Mouse (Mus musculus) layer of hippocampus, postnatal 36 days (tissue): ENCODE results near the gene Cyp2j12. TPM values are rescaled to one million over a fixed set of nuclear protein-coding genes. Genes with fewer than 3 reads are reported as not detected.
"Not testable (repeated sequence)": the region's sequence is repeated elsewhere in the genome, so short reads cannot be mapped to it uniquely, and the experiment has no call there.

Source experiments
- DNase-seq, 2 experiments: peaks; one replicate each; pipeline ENCODE4 v3.0.0; 2022
- total RNA-seq, 2 experiments: library from RNA; stranded (reverse); gene quantifications; 2 replicates each; pipeline ENCODE4 v1.2.3; 2021

The Cyp2j12 gene
- 1 to 10 TPM; 3.5 to 3.7 TPM for total RNA-seq

DNA sequence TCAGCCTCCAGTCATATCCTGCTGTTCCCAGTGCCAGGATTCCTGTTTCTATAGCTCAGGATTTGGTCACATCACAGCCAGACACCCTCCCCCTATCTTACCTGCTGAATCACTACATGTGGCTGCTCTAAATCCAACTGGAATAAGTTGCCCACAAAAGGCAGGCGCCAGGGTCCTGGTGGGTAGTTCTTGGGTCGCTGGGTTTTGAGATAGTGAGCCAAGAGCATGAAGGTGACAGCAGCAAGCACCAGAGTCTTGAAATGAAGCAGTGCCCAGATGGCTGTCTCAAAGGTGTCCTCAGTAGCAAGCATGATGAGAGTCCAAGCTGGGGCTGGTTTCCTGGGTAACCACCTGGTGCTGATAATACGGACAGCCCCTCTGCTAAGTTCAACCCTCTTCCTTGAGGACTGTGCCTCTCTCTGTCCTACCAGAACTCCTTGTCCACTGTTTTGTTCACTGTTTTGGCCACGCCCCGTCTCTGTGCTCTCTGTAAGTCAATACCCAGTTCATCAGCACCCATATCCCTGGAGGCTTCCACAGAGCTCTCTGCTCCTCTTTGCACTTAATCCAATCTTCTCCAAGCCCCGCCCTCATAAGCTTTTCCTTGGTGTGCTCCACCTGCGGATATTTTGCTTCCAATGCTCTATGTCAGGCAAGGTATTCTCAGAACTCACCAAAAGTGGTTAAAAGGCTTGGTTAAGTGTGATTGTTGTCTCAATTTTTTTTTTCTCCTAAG is at the start of gene Cyp2j12:
Gene Cyp2j12 (minus strand): TSS at position 421 of the 736 bp plus-strand sequence.
- DNase-seq, result no peak

DNA sequence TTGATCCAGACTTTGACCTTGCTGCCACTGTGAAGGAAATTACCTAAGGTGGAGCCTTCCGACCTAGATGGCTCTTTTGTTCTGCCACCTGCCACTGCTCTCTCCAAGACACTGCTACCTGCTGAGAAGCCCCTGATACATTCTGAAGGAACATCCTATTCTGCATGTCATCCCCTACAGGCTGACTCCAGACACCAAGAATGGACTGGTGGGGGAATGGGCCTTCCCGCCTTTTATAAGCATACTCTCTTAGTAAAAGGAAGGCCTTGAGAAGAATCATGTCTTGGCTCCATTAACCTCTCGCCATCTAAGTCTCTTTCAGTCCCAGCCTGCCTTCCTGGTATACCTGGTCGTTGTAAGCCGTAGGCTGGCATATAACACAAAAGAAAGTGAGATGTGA is 48.4 kb upstream of the Cyp2j12 start:
- not testable (repeated sequence) for DNase-seq

DNA sequence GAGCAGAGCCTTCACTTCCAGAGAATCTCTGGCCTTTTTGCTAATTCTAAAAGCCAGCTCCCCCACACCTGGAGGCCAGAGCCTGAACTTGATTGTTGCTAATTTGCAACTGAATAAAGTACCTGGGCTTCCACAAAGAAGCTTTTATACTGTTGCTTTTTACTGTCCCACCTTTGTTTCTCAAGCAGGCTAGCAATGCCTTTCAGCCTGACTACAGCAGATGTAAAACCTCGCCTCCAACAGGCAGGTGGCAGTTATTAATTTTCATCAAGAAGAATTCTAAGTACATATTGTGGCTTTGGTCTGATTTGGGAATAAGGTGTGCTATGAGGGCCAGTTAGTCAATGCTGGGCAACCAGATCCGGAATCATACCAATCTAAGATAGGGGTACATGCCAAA is 47.7 kb upstream of the Cyp2j12 start:
- not testable (repeated sequence) for DNase-seq

DNA sequence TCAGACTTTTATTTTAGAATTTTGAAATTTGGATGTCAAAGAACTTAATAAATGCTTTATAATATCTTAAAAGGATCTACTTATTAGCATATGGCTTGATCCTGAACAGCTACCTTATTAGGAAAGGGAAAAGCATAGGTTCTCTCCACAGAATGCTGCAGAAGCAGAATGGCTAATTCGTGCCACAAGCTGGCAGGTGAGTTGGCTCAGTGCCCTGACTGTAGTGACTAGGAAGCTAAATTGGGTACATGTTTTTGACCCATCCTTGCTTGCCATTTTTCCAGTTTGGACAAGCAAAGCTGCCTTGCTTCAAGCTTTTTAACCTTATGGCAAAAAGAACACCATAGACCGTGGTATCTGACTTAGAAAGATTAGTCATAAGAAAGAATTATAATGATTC is 47.2 kb upstream of the Cyp2j12 start:
- not testable (repeated sequence) for DNase-seq

DNA sequence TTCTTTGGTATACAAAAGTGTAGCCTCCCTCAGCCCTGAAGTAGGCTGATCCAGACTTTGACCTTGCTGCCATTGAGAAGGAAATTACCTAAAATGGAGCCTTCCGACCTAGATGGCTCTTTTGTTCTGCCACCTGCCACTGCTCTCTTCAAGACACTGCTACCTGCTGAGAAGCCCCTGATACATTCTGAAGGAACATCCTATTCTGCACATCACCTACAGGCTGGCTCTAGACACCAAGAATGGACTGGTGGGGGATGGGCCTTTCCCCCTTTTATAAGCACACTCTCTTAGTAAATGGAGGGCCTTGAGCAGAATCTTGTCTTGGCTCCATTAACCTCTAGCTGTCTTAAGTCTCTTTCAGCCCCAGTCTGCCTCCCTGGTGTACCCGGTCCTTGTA is 43.8 kb upstream of the Cyp2j12 start:
- DNase-seq, result not testable (repeated sequence)

DNA sequence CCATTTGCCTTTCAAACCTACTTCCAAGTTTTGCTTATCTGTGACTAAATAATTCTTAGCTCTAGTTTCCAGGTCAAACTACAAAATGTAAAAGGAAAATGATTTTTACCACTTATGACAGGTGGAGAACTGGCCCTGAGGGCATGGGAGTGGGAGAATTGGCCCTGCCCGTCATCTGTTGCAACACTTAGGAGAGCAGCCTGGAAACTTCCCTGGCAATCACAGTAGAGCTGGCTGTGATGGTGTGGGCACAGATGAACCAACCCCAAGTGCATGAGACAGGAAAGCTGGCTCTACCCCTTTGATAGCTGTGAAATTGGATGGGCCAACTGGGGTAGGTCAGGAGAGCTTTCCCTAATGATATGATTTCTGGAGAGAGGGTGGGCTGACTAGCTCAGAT is 21.9 kb upstream of the Cyp2j12 start:
- DNase-seq, result no peak

DNA sequence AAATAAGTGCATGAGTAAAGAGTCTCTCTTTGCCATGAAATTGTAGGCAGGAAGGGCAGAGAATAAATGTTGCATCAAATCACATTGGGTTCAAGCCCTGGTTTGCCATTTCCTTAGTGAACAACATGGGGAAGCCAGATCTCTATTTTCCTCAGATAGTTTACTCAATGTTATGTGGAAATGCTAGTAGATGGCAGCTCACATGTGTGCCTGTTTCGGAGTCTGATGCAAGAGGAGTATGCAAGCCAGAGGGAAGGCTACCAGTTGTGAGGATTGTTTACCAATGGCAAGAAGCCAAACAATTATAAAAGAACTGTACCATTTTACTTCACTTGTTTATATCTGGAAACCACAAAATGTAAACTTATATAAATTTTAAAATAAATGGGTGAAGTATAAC is 20.6 kb upstream of the Cyp2j12 start:
- no peak for DNase-seq

DNA sequence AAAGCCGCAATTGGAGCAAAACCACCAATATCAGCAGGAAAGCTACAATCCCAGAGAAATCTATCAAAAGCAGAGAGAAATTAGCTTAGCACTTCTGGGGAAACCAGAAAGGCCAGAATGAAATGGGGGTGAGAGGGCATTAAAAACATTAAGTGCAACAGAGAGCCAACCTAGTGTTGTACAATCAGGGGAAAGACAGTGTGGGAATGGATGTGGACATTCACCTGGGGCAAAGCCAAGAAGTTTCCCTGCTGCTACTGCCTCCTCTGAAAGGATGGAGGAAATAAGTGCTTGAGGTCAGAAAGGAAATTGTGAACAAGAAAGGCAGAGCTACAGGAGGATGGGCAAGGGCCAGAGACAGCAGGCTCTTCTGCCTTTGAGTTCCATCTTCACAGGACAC is 1.7 kb downstream of the Cyp2j12 start:
- DNase-seq, result no peak

DNA sequence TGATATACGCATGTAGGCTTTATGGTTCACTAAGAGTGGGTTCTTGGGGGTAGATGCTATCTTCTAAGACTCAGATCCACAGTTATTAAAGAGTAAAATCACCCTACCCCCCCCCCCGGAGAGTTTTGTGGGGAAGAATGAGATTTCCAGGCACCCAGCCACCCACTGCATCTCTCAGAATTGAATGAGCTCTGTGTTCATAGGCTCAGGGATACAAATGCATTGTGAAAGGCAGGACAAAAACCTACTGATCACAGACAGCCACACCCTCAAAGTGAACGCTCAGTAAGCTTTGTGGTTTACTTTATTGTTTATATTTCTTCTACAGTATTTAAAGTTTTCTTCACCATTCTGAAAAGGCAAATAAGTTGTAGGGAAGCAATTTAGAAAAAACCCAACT is 6.7 kb downstream of the Cyp2j12 start:
- DNase-seq, result no peak

DNA sequence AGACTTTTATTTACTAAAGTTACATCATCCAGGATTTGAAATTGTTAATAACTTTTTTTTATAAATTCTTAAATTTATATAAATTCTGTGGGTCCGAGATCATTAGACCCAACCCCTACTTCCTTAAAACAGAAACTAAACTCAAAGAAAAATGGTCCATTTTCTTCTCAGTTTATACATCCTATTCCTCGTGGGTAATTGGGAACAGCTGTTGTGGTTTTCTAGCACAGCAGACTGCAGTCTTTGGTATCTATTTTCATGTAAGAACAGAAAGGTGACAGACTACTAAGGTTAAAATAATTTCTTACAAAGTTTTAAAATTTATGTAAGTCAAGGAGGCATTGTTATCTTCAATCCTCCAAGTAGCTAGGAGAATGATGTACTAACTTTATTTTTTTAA is 44.1 kb downstream of the Cyp2j12 start:
- no peak for DNase-seq

DNA sequence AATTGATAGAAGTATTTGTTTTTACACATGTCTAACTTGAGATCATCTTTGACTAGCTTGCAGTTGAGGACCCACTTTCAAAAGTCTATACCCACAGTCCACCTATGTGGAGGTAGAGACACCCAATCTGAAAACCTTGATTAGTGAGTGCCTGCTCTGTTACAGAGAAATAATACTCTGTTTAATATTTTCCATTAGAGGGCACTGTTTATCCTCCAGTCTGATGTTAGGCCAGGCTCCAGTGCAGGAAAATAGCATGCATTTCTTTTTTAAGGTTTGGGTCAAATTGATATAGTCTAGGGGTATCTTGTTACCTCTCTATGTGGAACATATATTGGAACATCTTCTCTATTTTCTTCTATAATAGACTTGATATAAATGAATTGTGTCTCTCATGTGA is 49.1 kb downstream of the Cyp2j12 start:
- no peak for DNase-seq

DNA sequence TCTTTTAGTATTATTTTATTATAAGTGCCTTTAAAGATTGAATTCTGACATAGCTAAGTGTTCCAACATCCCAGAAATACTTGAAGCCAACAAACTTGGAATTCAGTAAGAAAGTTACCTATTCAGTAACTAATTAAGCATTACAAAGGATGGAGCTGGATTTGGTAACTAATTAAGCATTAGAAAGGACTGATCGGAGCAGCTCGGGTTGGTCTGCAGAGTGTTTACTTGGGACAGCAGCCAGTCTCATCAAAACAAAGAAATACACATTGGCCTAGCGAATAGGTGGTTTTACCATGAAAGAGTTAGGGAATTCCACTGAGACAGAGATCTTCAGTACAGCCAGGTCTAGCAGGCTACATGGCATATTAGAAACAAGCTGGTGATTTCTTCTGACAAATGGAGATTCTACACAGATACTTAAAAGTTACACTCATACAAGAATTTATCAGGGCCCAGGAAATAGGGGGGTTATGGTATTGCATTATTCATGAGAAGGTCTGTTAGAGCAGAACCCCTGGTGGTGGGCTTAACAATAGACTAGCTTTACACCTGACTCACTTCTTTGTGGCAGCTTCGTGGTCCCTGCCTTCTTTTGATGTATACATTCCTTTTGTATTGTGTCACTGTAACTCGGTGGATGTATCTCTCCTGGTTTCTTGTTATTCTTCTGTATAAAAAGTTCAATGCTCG is 51.5 kb downstream of the Cyp2j12 start:
- not testable (repeated sequence) for DNase-seq

DNA sequence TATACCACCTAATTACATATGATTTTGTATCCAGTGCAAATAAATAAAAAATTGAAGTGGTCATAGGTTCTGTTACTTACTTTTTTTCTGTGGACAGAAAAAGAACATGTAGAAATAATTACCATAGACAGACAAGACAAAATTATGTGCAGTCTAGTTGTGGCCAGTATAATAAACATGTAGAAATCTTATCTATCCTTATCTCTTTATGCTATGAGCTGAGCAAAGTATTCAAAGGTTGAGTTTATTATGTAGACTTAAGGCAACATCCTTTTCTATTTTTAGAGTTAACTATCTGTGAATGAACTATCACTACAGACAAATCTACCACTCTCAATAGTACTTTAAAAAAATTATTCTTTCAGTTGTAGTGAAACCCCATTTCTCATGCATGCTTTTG is 62.6 kb downstream of the Cyp2j12 start:
- DNase-seq, result no peak

DNA sequence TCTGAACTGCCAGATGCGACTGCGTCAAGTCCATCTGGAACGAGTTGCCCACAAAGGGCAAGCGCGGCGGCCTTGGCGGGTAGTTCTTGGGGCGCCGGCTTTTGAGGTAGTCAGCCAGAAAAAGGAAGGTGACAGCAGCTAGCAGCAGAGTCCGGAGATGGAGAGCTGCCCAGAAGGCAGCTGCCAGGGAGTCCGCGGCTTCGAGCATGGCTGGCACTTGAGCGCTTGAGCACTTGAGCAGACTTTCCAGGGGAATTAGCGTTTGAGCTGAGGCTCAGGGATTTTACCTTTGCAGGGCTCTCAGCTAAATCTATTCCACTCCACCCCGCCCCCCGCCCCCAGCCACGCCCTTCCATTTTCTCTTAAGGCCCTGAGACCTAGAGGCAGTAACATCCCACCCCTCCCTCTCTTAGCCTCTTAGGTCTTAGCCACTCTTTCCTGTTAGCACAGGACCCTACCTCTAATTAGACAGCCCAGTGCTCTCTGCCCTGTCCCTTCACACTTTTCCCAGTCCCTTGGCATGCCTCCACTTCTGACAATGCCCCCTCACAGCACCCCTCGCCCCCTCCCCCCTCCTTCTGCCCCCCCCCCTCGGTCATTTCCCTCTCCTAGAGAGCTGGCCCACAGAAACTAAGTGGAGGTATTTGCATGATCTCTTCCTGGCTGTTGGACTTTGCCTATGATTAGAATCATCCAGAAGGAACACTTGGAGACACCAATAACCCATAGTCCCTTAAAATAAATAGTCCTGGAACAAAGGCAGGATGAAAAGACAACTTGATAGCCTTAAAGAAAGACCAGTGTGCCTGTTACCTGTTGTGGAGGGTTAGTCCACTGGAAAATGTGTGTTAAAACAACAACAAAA is 63.5 kb downstream of the Cyp2j12 start, which contains the start of gene Cyp2j13:
Gene Cyp2j13 (minus strand): TSS at position 286 of the 865 bp plus-strand sequence.
- DNase-seq, result peak; percentile 3 to 16

DNA sequence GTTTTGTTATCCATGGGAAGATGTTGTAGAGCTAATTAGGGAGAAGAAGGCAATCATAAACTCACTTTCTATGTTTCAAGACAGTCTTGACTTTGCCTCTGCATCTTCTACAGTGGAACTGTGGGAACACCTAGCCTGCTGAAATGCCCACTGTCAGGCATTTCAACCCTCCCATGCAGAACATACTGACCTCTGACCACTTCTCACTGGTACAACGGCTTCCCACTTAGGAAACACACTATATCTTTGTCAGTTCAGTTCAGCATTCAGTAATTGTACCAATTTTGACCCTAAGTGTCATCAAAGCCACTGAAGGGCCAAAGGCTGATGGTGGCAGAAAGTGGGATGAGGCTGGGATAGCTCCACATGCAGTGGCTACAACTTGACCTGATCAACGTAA is 78.9 kb downstream of the Cyp2j12 start:
- DNase-seq, result no peak

DNA sequence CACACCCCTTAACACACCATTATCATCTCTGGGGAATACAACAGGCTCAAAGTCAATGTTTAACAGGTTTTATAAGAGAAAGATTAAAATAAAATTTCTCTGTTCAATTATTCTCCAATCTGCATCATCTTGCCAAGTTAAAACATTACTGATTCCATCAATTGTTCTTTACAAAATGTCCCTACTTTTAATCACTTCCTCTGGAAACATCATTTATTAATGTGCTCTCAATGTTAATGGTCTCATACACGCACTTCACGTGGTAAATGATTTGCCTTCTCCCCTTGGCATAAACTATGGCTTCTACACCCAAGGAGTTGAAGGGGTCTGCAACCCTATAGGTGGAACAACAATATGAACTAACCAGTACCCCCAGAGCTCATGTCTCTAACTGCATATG is 80.8 kb downstream of the Cyp2j12 start:
- DNase-seq, result no peak

Other genes with a start within 250 kb of the Cyp2j12 start
- 10 to 100 TPM; 59.3 to 68.7 TPM for gene Hook1, start 173.9 kb downstream of the Cyp2j12 start, total RNA-seq
- gene Cyp2j13, start 63.6 kb downstream of the Cyp2j12 start, total RNA-seq, result 1 to 10 TPM; 1.6 to 2.6 TPM
- under 1 TPM in 1 of 2 experiments, not detected in 1; 0.25 TPM for gene Cyp2j7, start 95.5 kb upstream of the Cyp2j12 start, total RNA-seq
- gene Cyp2j11, start 207.5 kb upstream of the Cyp2j12 start, total RNA-seq, result not detected